Mouse (Mus musculus): ENCODE measurements at regions not wholly inside any gene's neighbourhood (a gene's known extent, or its start where the extent isn't known, plus 50 kb on each side); places are given as distances from the start of the nearest gene placed in this dataset.

DNA sequence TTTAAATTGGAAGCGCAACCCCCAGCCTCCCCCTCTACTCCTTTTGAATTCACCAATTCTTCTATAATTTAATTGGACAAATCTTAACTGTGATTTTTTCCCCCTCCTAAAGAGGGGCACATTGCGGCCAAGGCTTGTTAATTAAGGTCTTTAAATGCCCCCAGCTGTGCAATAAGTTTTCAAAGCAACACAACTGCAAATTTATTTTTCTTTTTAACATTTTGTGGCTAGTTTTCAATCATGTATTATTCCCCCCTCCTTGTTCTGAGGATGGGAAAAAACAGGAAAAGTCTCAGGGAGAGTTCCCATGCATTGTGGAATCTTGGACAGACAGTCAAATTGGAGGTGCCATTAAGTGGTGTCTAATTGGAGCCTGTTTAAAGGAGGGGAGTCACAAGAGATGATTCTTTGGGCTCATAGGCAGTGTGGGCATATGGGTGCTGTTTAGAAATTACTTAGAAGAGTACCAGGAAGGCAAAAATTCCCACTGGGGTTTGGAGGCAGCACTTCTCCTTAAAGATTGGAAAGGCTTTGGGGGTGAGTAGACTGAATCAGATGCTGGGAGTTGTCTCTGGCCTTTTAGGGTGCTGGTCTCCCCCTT lies 281.9 kb upstream of the Sall1 start:
- no peak for DNase-seq (ENCODE audit: low spot score)

DNA sequence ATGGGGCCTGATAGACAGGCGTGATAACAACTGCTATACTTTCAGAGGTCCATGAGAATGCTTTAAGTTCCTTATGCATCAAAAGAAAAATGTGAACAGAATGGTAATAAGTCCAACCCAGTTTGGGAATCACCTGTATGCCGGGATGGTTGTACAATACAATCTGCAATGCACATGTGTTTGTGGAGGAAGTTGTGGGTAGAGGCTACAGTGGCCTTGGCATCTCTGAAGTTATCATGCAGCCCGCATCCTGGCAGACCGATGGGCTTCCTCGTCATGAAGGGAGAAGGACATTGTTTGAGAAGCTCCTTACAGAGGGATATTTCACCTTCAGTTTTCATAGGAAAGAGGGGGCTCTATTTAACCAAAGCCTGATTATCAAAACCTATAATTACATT lies 281.3 kb upstream of the Sall1 start:
- no peak for DNase-seq (ENCODE audit: low spot score)

DNA sequence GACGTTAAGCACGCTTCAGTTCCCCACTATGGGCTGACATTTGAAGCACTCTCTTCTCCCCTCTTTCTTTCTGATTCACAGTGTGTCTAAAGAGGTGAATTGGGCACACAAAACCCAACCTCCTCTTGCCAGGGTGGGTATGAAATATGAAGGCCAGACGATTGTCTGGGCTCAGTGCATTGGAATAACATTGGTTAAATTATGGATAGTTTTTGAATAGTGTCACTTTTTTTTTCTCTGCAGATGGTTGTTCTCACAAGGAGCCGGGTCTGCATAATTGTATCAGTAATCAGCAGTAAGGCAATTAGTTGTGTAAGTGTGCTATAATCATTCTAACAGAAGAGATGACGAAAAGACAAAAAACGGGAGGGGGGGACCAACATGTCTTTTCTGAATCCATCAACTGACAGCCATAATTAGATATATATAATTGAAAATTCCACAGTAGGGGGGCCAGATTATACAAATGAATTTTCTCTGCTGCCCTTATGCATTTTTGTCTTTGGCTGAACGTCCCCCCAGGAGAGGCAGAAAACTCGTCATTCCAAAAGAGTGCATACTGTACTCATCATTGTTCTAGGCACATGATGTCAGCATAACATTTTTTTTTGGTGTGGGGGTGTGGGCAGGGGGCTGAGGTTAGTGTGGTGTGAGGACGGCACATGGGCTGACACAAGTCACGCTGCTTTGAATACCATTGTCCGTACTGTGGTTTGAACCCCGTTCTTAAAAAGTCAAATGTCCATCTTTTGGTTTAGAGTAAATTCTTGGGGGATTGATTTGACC lies 280.7 kb upstream of the Sall1 start:
- DNase-seq (ENCODE audit: low spot score) = no peak

DNA sequence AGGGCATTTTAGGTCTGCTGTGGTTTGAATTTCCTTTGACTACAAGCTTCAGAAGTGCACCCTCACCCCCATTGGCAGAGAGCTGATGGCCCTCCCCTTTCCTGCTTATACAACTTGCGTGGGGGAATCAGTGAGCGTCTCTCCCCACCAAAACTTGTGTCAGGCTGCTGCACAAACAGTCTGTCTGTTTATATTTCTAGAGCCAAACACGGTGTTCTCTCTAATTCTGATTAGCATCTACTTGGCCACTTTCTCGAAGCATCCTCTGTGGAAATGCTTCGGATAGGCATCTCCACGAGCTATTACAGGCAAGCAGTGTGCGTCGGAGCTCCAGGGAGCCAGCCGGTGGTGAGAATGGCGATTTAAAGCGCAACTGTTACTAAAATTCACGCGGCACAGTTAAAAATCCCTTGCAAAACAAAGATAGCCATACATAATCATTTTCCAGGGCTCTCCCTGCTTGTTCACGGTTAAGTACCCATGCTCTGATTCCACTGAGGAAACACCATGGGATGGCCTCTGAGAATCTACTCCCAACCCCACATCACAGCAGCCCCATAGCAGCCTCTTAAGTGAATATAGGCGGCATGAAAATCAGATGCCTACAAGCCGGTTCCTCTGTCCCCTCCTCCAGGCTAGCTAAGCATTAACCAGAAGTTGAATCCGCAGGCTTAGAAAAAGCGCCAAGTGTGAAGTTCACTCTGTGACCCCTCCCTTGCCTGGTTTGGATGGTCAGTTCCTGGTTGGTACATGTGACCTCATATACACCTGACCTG lies 273.7 kb upstream of the Sall1 start:
- no peak for DNase-seq (ENCODE audit: low spot score)

DNA sequence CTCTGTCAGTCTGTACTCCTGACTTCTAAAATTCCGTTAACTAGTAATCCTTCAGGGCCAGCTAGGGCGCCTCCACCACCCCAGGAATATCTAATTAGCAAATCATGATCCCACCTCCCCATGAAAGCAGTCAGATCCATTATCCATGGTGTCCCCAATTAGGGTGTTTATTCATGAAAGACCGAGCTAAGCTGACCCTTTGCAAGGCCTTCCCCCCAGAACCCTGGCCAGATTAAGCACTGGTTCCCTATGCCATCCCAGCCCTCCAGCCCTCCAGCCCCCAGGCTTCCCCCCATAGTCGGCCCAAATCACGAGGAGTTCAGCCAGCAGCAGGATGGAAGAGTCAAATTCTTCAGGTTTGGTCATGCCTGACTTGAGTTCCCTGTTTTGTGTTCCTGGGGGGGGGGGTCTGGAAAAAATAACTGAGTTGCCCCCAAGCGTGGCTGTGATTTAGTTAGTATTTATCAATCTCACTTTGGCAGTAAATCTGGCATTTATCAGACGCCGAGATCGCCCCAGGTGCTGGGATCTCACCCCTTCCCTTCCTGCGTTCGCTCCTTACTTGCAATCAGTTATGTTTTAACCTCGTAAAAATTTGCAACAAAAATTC lies 272.7 kb upstream of the Sall1 start:
- DNase-seq (ENCODE audit: low spot score) = no peak

DNA sequence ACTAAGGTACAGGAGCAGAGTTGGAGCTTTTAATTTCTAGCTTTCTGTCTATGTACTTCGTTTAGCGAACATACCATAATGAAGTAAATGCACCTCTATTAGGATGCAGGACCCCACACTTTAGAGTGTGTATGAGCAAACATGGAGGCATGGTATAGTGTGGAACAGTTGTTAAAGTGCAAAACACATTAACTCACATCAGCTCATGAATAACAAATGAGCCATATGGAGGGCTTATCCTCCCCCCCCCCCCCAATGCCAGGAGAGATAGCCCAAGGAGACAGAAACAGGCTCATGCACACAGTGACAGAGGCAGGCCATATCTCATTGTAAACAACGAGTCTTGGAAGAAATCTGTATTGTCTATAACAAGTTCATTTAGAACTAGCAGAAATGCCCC lies 270.9 kb upstream of the Sall1 start:
- DNase-seq (ENCODE audit: low spot score) = no peak

DNA sequence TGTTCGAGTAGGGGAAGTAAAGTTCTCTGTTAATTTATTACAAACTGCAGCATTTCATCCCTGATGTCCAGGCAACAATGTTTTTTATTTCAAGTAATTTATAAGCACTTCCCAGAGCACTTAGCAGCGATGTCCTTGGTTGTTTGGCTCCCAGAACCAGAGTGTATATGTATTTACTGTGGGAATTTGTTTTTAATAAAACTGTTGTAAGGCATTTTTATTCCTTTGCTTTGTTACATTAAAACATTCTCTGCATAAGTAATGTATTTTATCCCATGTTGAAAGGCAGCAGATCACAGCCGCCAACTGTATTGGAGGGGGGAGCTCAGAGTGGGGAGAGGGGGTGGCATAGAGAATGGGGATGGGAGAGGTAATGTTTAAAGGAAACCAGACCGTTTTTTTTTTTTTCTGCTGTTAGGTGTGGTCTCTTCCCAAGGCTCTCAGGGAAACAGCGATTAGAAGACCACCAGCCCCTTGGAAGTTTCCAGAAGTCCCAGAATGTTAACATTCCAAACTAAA lies 266.8 kb upstream of the Sall1 start:
- DNase-seq (ENCODE audit: low spot score) = no peak

DNA sequence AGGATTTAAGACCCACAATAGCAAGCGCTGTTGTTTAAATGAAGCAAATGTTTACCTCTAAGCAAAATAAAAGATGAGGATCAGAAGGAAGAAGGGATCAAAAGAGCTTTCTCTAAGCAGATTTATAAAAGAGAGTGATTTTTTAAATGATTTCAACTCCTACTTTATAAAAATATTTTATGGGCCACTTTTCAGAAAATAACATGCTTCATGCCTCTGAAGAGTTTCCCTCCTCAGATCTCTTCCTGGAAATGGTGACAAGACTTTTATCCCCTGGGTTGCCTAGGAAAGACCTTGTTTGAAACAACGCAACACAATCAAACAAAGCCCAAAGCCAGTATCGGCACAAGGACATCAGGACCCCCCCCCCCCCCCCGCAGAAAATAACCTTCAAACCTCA lies 265.6 kb upstream of the Sall1 start:
- DNase-seq (ENCODE audit: low spot score) = no peak

DNA sequence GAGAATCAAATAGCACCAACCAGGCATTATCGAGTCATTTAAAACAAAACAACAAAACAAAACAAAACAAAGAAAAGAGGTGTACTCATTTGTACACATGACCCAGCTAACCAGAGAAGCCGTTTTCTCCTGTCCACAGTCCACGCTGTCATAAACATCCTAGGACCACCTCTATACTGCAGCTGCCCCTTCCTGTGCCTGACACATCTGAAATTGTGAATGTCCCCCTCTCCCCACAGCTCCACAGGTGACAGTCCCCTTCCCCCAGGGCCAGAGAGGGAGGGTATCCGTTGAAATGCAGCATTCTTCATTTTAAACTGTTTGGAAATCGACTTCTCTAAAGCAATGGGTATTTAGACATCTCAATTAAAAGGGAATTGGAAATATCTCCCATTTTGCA lies 265.0 kb upstream of the Sall1 start:
- DNase-seq (ENCODE audit: low spot score) = no peak

DNA sequence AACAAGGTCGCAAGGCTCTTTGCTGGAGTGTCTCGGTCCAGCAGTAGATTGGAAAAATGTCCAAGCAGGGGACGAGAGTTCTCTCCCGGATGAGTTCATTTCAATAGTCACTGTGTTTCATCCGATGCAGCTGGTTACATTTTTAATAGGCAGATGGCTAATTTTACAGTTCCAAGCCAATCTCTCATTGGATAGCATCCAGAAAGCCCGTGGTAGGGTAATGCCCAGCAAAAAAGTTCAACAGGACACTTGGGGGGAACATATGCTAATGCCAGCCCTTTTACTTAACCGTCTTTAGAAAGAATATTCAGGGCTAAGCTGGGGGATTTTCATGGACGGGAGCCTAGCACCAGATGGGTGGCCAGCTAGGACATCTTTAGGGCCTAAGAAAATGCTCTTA lies 264.6 kb upstream of the Sall1 start:
- DNase-seq (ENCODE audit: low spot score) = no peak

DNA sequence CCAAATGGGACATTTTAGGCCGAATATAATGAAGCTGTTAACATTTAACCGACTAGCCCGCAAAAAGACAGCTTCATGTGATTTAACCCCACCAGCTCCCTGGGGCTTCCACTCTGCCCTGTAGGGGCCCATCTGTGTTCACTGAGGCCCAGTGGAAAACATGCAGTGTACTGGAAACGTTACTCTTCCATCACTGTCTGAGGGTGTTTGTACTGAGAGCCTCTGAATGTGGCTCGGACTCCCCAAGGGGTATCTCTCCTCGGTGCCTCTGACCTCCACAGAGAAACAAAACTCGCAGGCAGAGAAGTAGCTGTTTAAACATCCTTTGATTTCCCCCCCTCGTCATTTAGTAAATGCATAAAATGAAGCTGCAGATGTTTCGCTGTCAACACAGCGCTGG lies 263.6 kb upstream of the Sall1 start:
- DNase-seq (ENCODE audit: low spot score) = no peak

DNA sequence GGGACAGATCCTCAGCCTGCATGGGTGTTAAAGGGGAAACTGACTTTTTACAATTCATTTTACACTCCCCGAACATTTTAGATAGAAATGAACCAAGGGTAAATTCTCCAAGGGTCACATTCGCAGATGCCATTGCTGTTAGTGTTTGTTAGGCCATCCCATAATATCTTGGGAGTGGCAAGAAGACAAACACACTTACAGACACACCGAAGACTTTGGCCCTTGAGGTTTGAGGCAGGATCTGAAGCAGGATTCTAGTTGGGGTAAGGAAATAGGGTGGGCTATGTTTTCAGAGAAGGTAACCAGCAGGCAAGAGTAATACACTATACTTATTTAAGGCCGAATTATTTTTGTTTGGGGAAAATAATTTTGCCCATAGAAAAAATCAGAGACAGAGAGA lies 263.1 kb upstream of the Sall1 start:
- DNase-seq (ENCODE audit: low spot score) = no peak

DNA sequence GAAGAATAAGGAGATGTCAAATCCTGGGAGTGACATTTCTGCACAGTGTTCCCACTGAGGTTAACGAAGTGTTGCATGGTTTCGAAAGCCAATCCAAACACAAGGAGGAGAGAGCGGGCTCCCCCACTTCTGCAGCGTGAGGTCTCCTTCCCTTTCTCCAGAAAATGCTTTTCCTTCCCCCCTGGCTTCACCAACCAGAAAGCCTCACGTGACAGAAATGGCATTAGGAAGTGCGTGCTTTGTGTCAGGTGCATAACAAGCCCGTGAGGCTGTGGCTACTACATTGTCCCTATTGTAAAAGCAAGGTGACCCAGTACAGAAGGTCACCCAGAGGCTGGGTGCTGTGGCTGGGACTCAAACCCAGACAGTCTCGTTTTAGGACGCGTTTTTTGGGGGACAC lies 260.2 kb upstream of the Sall1 start:
- DNase-seq (ENCODE audit: low spot score) = no peak

DNA sequence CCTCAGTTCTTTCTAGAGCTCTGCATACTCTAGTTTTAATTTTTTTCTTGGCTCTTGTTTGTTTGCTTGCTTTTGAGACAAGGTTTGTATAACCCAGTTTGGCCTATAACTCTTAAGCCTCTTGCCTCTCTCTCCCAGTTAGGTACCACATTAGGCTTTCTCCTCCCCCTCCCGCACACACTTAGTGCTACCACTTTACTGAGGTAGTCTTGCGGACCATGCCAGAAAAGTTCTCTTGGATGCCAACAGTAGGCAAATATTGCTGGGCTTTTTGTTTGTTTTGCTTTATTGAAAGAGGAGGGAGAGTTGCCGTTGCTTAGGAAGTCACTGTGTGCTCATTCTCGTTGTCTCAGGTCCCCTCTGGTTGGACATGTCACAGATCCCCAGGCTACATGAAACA lies 259.4 kb upstream of the Sall1 start:
- DNase-seq (ENCODE audit: low spot score) = no peak

DNA sequence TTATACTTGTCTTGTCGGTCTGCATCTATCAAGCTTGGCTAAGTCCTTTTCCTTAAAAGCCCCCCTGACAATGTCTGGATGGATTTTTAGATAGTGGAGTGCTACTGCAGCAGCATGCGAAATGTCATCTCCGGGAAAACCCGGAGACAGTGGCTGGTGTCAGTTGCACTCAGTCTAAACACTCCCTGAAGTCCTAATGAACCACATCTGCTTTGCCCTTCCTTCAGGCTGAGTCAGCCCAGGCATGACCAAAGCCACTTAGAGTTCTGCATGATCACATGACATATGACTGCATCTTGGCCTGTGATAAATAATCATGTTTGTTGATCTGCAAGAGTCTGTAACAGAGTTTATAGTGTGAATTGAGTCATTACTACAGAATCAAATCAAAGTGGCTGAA lies 255.7 kb upstream of the Sall1 start:
- DNase-seq (ENCODE audit: low spot score) = no peak

DNA sequence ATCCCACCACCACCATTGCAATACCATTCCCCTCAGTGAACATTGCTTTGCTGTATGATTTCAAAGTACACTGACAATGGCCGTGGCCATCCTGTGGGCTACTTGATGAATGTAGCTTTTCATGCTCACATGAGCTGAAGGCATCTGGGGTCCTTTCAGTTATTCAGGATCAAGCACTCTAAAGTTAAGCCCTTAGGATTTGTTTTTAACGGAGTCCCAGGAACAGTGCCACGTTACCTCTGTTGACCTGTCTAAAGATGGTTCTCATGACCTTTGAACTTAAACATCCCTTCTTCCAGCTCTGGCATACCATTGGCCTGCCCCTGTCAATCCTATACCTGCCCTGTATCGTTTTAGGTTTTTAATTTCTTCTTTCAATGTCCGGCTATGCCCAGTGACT lies 251.7 kb upstream of the Sall1 start:
- DNase-seq (ENCODE audit: low spot score) = no peak

DNA sequence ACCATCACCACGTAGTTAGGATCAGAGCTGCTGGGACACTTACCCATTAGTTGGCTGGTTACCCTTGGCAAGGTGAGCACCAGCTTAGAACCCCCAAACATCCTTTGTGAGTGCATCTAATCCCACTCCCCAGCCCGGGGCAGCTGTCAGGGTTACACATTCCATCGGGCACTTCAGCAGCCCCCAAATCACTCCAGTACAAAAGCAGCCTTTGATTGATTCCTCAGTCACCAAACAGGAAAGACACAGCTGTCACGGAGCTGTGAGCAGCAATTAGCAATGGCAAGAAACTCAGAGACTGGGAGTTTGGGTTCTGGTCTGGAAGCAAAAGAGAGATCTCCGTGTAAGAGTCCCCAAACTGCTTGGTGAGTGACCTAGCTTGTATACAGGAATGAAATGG lies 245.1 kb upstream of the Sall1 start:
- DNase-seq (ENCODE audit: low spot score) = no peak

DNA sequence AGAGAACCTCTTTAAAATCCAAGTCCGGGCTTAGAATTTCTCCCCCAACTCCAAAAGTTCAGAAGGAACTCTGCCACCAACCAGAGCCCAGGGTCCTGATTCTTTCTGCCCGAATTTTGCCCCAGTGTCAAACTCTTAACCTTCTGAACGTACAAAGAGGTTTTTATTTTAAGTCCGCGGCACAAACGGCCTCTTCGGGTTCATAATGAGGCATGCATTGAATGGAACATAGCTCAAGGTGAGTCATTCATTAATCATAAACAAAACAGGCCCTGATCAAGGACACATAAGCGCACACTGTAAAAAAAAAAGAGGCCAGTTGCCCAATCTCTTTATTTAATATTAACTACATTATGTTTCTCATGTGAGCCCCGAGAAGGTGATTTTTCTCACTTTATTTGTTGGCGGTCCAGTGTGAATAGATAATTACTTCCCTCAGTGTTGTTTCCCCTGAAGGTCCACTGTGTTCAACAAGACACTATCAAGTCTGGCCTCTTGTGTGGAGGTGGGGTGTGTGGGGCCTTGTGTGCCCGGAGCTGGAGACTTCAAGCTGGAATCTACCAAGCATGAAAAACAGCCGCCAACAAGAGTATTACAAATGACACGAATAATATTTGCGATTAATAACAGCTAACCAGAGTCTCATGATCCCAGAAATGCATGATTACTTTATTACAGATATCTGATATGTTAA lies 241.1 kb upstream of the Sall1 start:
- DNase-seq (ENCODE audit: low spot score) = no peak

DNA sequence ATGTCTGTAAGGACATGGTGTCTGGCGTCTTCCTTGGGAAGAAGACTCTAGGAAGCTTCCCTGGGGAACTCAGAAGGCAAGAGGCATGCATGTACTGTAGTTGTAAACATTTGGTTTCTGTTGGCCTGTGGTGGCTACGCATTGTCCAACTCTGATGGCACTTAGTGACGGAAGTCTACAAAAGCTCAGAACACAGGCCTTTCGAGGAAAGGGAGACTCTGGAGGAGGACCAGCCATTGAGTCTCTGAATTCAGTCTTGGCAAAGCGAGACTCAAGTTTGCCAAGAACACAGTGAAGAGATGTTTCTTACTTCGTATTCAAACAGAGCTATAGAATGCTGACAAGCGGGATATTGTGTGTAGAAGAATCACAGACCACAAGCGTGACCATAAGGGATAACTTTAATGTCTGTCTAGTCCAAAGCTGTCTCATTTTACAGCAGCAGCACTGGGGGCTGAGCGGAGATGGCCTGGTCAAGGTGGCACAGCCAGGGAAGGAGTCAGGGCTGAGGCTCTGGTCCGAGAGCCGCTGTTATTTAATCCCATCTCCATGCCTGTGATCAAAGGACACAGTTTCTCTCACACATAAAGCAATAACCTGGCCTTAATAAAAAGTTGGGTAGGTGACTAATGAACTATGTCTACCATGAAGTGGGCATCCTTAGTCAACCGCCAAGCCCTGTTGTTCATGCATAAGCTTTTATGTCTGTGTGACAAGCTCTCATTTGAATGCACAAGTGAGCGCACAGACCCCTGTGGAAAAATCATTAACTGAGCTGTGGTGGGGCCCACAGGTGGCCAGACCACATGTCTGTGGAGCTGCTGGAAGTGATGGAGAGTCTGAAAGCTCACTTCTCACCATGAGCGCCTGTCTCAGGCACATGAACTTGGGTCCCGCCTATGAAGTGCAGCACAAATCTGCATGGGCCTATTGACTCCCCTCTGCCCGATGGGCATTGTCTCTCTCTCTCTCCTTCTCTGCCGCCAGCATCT lies 239.4 kb upstream of the Sall1 start:
- no peak for DNase-seq (ENCODE audit: low spot score)

DNA sequence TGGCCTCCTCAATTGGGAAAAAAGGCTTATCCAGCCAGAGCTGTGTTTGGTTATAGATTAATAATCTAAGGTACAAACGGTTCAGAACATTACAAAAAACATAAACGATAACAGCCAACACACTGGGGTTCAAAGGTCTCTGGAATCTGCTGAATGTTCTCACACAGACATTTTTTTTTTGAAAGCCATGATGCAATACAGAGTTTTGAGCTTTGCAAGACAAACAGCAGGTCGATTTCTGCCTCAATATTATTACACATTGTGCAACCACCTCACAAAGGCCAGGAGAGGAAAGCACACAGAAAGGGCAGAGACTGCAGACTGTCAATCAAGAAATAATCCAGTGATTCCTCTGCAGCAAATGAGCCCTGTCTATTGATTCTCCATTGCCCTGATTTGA lies 235.9 kb upstream of the Sall1 start:
- no peak for DNase-seq (ENCODE audit: low spot score)

DNA sequence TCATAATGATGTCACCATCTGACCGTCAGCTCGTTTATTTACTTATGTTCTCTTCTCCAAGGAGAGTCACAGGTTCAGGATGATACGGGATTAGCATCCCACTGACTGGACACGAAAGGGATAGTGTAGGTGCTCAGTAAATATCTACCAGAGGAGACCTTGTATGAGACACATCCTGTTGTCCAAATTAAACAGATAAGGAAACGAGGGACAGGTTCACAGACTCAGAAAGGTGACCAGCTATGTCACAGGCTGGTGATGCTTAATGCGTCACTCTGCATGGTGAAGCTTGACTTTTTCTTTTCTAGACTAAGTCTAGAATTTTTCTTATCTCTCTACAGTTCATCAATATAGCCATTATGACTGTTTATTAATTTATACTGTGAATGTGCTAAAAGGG lies 235.2 kb upstream of the Sall1 start:
- no peak for DNase-seq (ENCODE audit: low spot score)

All from ovary, postnatal 14 days (tissue).